Mouse (Mus musculus) C2C12 (cell line): Measurements from ENCODE around the gene Rgn. TPM values are rescaled to one million over a fixed set of nuclear protein-coding genes. Genes with fewer than 3 reads are reported as not detected.
A peak's percentile ranks its signal among the peaks of the same experiment; 100 is the strongest.

ENCODE experiments used
- H3K27me3 ChIP-seq: one replicate; pipeline ENCODE4 v1.6.1; 2011; ENCODE audit not compliant: control insufficient read depth, insufficient read depth, insufficient read length
- H3K36me3 ChIP-seq: one replicate; pipeline ENCODE4 v1.6.1; 2011; ENCODE audit not compliant: control insufficient read depth, insufficient read depth
- H3K4me3 ChIP-seq: one replicate; pipeline ENCODE4 v1.5.1; 2011; ENCODE audit warnings: mild to moderate bottlenecking, control low read depth; ENCODE audit not compliant: poor library complexity, insufficient read depth, severe bottlenecking
- H3K79me2 ChIP-seq: one replicate; pipeline ENCODE4 v1.6.1; 2011; ENCODE audit not compliant: control insufficient read depth, insufficient read depth
- H3K79me3 ChIP-seq: one replicate; pipeline ENCODE4 v1.6.1; 2011; ENCODE audit warnings: low read depth, control low read depth
- H3ac ChIP-seq: one replicate; pipeline ENCODE3; 2011; ENCODE audit warnings: low read depth; ENCODE audit not compliant: control insufficient read depth, insufficient read length
- CEBPB ChIP-seq: IDR thresholded peaks from one replicate; pipeline ENCODE4 v1.6.1; 2011; ENCODE audit warnings: low read depth, mild to moderate bottlenecking, control low read depth, moderate library complexity
- CTCF ChIP-seq: IDR thresholded peaks from one replicate; pipeline ENCODE4 v1.5.1; 2011; ENCODE audit not compliant: control insufficient read depth, insufficient read depth, insufficient read length
- FOSL1 ChIP-seq: IDR thresholded peaks from one replicate; pipeline ENCODE4 v1.8.0; 2011; ENCODE audit warnings: mild to moderate bottlenecking, low read length; ENCODE audit not compliant: poor library complexity, insufficient read depth, severe bottlenecking
- MAX ChIP-seq: IDR thresholded peaks from one replicate; pipeline ENCODE4 v1.6.1; 2011; ENCODE audit warnings: mild to moderate bottlenecking, control low read depth
- MYOD1 ChIP-seq: IDR thresholded peaks from one replicate; pipeline ENCODE4 v1.6.1; 2011; ENCODE audit warnings: low read depth; ENCODE audit not compliant: control insufficient read depth, insufficient read length
- MYOG ChIP-seq: IDR thresholded peaks from one replicate; pipeline ENCODE4 v1.6.1; 2011; ENCODE audit not compliant: control insufficient read depth, insufficient read length; ENCODE audit errors: extremely low read depth
- USF1 ChIP-seq: IDR thresholded peaks from one replicate; pipeline ENCODE4 v1.6.1; 2011; ENCODE audit warnings: low read depth, mild to moderate bottlenecking, control low read depth, moderate library complexity
- polyA plus RNA-seq: library from polyadenylated mRNA; unstranded; fragments of >200 nt; fragmentation: generic; extraction: Trizol; gene quantifications from one replicate; pipeline ENCODE4 v1.2.1, GENCODE M21; 2012; ENCODE audit warnings: missing spikeins

Gene Rgn
- polyA plus RNA-seq, 1 experiment, result not detected

DNA sequence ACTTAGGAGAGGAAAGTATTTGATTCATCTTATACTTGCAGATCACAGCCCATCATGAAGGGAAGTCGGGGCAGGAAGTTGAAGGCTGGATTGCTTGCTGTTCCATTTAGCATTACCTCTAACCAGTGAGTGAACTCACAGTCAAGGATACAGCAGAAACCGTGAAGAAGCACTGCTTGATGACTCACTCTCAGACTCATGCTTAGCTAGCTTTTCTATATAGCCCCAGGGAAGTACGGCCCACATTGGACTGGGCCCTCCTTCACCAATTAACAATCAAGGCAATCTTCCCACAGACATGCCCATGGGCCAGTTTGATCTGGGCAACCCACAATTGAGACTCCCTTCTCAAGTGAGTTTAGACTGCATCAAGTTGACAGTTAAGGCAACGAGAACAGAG lies 14.4 kb downstream of the Rgn start:
- no peak overlapping the region for H3K4me3 ChIP-seq
- no peak overlapping the region for H3ac ChIP-seq
- H3K79me2 ChIP-seq, result no peaks in the 10 kb centered on the region
- H3K79me3 ChIP-seq, result no peaks in the 10 kb centered on the region
- TF ChIP-seq FOSL1 (no peak), USF1 (no peak), CEBPB (no peak), CTCF (no peak), MAX (no peak), MYOG (no peak), MYOD1 (no peak)
- no peaks in the 10 kb centered on the region for H3K27me3 ChIP-seq
- H3K36me3 ChIP-seq, result no peaks in the 10 kb centered on the region

DNA sequence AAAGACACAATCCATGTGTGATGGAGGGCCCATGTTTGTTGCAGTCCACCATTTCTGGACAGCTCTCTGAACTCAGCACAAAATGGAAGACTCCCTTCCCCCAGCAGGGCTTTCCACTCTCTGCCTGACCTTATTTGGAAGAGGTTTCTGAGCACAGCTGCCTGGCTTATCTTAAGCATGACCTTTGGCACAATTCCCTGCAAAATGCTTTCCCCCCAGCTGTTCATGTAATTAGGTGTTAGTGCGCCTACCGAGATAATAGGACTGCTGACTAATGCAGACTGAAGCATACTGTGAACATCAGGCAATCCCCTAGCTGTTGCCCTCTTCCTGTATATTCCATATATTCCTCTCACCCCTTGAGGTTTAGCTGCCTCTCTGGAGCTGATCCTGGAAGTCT lies 21.4 kb downstream of the Rgn start:
- TF ChIP-seq MYOD1 (peak; percentile 70), MAX (no peak), USF1 (no peak), FOSL1 (no peak)
- Histone ChIP-seq H3K4me3 (no peak overlapping the region), H3K79me3 (no peaks in the 10 kb centered on the region), H3K79me2 (no peaks in the 10 kb centered on the region), H3ac (no peak overlapping the region), H3K36me3 (no peaks in the 10 kb centered on the region), H3K27me3 (no peaks in the 10 kb centered on the region)

DNA sequence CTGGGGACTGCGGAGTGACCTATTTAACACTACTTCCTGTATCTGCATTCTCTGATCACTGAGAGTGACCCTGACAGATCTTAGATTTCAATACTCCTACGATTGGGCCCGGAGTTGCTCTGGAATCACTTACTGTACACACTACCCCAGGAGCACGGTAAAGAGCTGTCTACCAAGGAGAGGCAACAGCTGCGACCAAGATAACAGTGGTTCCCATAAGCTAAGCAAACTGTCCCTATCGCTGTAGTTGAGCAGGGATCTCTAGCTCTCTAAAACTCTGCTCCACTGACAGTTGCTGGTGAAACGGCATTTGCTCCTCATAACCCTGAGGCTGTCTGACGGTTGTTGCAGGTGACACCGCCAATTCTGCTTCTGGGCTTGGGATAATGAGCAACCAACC lies 23.1 kb downstream of the Rgn start:
- Histone ChIP-seq H3K36me3 (no peaks in the 10 kb centered on the region), H3ac (no peak overlapping the region), H3K79me3 (no peaks in the 10 kb centered on the region), H3K27me3 (no peaks in the 10 kb centered on the region), H3K79me2 (no peaks in the 10 kb centered on the region), H3K4me3 (no peak overlapping the region)
- TF ChIP-seq CTCF, result no peak
- TF ChIP-seq USF1, result no peak
- no peak for TF ChIP-seq FOSL1
- TF ChIP-seq MYOG, result no peak
- TF ChIP-seq MAX, result no peak
- no peak for TF ChIP-seq MYOD1
- TF ChIP-seq CEBPB, result no peak

DNA sequence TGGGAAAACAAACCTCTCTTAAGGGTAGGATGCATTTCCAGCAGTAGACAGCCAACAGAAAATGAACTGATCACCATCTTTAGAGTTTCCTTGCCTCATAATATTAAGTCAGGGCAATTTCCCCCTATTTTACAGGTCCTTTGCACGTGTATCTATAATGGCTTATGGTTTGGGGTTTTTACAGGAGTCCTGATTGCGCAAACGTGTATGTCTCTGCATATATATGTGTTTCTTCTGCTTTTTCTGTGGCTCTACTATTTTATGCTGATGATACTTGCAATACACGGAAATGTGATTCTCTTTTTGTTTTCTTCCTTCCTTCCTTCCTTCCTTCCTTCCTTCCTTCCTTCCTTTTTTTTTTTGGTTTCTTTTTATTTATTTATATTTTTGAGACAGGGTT lies 24.3 kb downstream of the Rgn start:
- Histone ChIP-seq H3K4me3 (no peak overlapping the region), H3ac (no peak overlapping the region), H3K79me2 (no peaks in the 10 kb centered on the region), H3K27me3 (no peaks in the 10 kb centered on the region), H3K36me3 (no peaks in the 10 kb centered on the region), H3K79me3 (no peaks in the 10 kb centered on the region)
- TF ChIP-seq FOSL1 (no peak), CEBPB (peak; percentile 23)

DNA sequence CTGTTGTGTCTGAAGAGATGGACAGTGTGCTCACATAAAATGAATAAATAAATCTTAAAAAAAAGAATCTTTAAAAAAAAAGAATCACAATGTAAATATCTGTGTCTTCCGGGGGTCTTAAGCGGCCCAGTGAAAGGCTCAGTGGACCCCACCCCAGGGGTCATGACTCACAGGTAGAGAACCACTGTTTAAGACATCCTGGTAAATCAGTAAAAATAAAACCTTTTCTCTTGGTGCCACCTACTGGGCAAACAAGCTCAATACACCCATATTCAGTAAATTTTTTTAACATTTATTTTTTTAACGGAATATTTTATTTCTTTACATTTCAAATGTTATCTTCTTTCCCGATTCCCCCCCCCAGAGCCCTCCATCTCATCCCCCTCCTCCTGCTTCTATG lies 38.4 kb downstream of the Rgn start:
- H3K79me3 ChIP-seq, result no peaks in the 10 kb centered on the region
- H3K27me3 ChIP-seq, result no peaks in the 10 kb centered on the region
- H3K4me3 ChIP-seq, result no peak overlapping the region
- H3K79me2 ChIP-seq, result no peaks in the 10 kb centered on the region
- no peak overlapping the region for H3ac ChIP-seq
- no peaks in the 10 kb centered on the region for H3K36me3 ChIP-seq
- TF ChIP-seq MYOG, result no peak
- TF ChIP-seq FOSL1, result no peak
- TF ChIP-seq USF1, result no peak
- TF ChIP-seq CTCF, result no peak
- no peak for TF ChIP-seq MYOD1
- no peak for TF ChIP-seq MAX
- no peak for TF ChIP-seq CEBPB

DNA sequence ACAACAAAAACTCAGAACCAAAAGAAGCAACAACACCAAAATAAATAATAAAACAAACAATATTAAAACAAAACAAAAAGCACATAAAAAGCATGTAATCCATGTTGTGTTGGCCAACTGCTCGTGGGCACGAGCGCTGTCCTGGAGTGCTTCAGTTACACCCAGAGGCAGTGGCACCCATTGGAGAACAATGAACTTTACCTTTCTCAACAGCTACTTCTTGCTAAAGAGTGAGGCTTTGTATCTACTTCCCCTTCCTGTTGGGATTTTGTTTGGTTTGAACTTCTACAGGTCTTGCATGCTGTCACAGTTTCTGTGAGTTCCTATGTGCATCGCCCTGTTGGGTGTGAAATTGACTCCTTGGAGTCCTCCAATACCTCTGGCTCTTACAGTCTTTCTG lies 58.9 kb downstream of the Rgn start:
- TF ChIP-seq CTCF (no peak), MYOD1 (no peak), MYOG (no peak), FOSL1 (no peak), MAX (no peak), USF1 (no peak), CEBPB (no peak)
- Histone ChIP-seq H3K4me3 (no peak overlapping the region), H3K79me3 (no peaks in the 10 kb centered on the region)

More for the DNA sequence above, 58.9 kb downstream of the Rgn start:
- Histone ChIP-seq H3K27me3 (no peaks in the 10 kb centered on the region), H3K36me3 (no peaks in the 10 kb centered on the region), H3K79me2 (no peaks in the 10 kb centered on the region), H3ac (no peak overlapping the region)

Other genes starting within 250 kb of the Rgn start
- gene Rp2, start 185.3 kb upstream of the Rgn start, polyA plus RNA-seq, result 3.3 TPM
- 2.9 TPM for gene Jade3, start 124.1 kb upstream of the Rgn start, polyA plus RNA-seq
- gene Rbm10, start 67.7 kb downstream of the Rgn start, polyA plus RNA-seq, result 46.2 TPM
- 244 TPM for gene Ndufb11, start 67.8 kb downstream of the Rgn start, polyA plus RNA-seq
- gene Uba1, start 108.5 kb downstream of the Rgn start, polyA plus RNA-seq, result 298 TPM
- gene Cdk16, start 138.2 kb downstream of the Rgn start, polyA plus RNA-seq, result 67.0 TPM
- gene Usp11, start 154.1 kb downstream of the Rgn start, polyA plus RNA-seq, result 9.3 TPM
- 33.2 TPM for gene Araf, start 248.0 kb downstream of the Rgn start, polyA plus RNA-seq